Mouse (Mus musculus) thymus, postnatal 0 days (tissue): ENCODE data around the gene Hoxa7. TPM values are rescaled to one million over a fixed set of nuclear protein-coding genes. Genes with fewer than 3 reads are reported as not detected.

Experiments
- DNase-seq: peaks from one replicate; pipeline ENCODE4 v3.0.0-alpha.2; 2015; ENCODE audit warnings: low spot score
- polyA plus RNA-seq: library from polyadenylated mRNA; unstranded; fragments of >200 nt; fragmentation: Nextera tagmentation; extraction: Ambion mirVana; gene quantifications from 2 replicates; pipeline ENCODE4 v1.2.1, GENCODE M21; 2015

Hoxa7 gene
- polyA plus RNA-seq, 1 experiment from 2014 or later, result 1.4 TPM

- no peak for DNase-seq
Observed at GRCm38 (mm10) chr6:52177806-52178205, 43.8 kb downstream of the Hoxa7 start.

- DNase-seq, result no peak
Observed at GRCm38 (mm10) chr6:52177061-52177735, 44.5 kb downstream of the Hoxa7 start, which contains the start of gene 5730596B20Rik. TSS of gene 5730596B20Rik (plus strand) at chr6:52177498.

GRCm38 (mm10) chr6:52176391-52176790, 45.3 kb downstream of the Hoxa7 start:
- DNase-seq, result no peak

GRCm38 (mm10) chr6:52175864-52176263, 45.8 kb downstream of the Hoxa7 start:
- DNase-seq, result no peak

GRCm38 (mm10) chr6:52174968-52175751, 46.5 kb downstream of the Hoxa7 start:
- no peak for DNase-seq

GRCm38 (mm10) chr6:52173648-52174047, 48.0 kb downstream of the Hoxa7 start:
- DNase-seq, result no peak

GRCm38 (mm10) chr6:52172501-52172900, 49.2 kb downstream of the Hoxa7 start:
- DNase-seq, result peak; percentile 17

- no peak for DNase-seq
Observed at GRCm38 (mm10) chr6:52171938-52172337, 49.7 kb downstream of the Hoxa7 start.

- DNase-seq, result no peak
Observed at GRCm38 (mm10) chr6:52171331-52171730, 50.3 kb downstream of the Hoxa7 start.

- DNase-seq, result no peak
Observed at GRCm38 (mm10) chr6:52170898-52171223, 50.8 kb downstream of the Hoxa7 start.

GRCm38 (mm10) chr6:52170166-52170897, 51.3 kb downstream of the Hoxa7 start:
- no peak for DNase-seq

GRCm38 (mm10) chr6:52169499-52170165, 52.0 kb downstream of the Hoxa7 start:
- no peak for DNase-seq

- DNase-seq, result no peak
Observed at GRCm38 (mm10) chr6:52168191-52169055, 53.2 kb downstream of the Hoxa7 start.

GRCm38 (mm10) chr6:52167736-52168161, 53.9 kb downstream of the Hoxa7 start:
- no peak for DNase-seq

GRCm38 (mm10) chr6:52167176-52167575, 54.5 kb downstream of the Hoxa7 start:
- no peak for DNase-seq

- no peak for DNase-seq
Observed at GRCm38 (mm10) chr6:52166431-52167077, 55.1 kb downstream of the Hoxa7 start.

GRCm38 (mm10) chr6:52165441-52166370, 55.9 kb downstream of the Hoxa7 start:
- no peak for DNase-seq

- no peak for DNase-seq
Observed at GRCm38 (mm10) chr6:52164626-52165440, 56.8 kb downstream of the Hoxa7 start, which contains the start of gene Hoxa2. TSS of gene Hoxa2 (minus strand) at chr6:52164831.
